Mouse (Mus musculus): ENCODE results near the gene Alkbh2. TPM values are rescaled to one million over a fixed set of nuclear protein-coding genes. Genes with fewer than 3 reads are reported as not detected.
A peak's percentile ranks its signal among the peaks of the same experiment; 100 is the strongest.

Gene Alkbh2
- polyA plus RNA-seq, 1 experiment = 5.2 TPM

GRCm38 (mm10) chr5:114131521-114131840 is 3.5 kb upstream of the Alkbh2 start:
- H3K4me3 ChIP-seq (ENCODE audit: insufficient read depth, poor library complexity, severe bottlenecking) = peak overlapping the region; percentile 36
- peak; percentile 75 for TF ChIP-seq USF1 (IDR thresholded peaks at IDR 0.05; ENCODE audit: low read depth)
- no peak for TF ChIP-seq CTCF (IDR thresholded peaks at IDR 0.05; ENCODE audit: control insufficient read depth, insufficient read depth, insufficient read length)
- H3K36me3 ChIP-seq (ENCODE audit: control insufficient read depth, insufficient read depth) = peaks cover 4% of the 10 kb centered on the region
- no peaks in the 10 kb centered on the region for H3K79me3 ChIP-seq (ENCODE audit: low read depth)
- peak overlapping the region; percentile 52 for H3ac ChIP-seq (ENCODE audit: control insufficient read depth, insufficient read length, low read depth)
- no peaks in the 10 kb centered on the region for H3K27me3 ChIP-seq (ENCODE audit: control insufficient read depth, insufficient read depth, insufficient read length)
- H3K79me2 ChIP-seq (ENCODE audit: control insufficient read depth, insufficient read depth) = no peaks in the 10 kb centered on the region

DNA sequence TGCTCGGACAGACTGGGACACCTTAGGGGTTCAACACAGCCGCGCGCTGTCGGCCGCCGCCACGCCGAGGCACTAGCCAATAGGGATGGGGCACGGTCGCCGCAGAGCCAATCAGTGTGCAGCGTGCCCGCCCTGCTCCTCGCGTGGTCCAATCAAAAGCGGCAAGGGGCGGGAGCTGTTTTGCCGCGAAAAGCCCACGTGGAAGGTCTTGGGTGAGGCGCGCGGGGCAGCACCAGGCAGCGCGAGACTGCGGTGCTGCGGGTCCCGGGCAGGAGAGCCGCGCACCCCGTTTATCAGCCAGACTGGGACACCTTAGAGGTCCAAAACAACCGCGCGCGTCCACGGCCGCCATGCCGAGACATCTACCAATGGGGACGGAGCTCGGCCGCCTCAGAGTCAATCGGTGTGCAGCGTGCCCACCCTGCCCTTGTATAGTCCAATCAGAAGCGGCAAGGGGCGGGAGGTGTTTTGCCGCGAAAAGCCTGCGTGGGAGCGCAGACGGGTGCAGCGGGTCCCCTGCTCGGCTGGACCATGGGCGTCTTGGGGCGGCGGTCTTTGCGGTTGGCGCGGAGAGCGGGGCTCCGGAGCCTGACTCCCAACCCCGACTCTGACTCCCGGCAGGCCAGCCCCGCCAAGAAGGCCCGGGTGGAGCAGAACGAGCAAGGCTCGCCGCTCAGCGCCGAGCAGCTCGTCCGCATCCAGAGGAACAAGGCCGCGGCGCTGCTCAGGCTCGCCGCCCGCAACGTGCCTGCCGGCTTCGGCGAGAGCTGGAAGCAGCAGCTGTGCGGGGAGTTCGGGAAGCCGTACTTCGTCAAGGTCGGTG is 2.9 kb upstream of the Alkbh2 start:
- peak overlapping the region; percentile 36 for H3K4me3 ChIP-seq (ENCODE audit: insufficient read depth, poor library complexity, severe bottlenecking)
- no peaks in the 10 kb centered on the region for H3K79me3 ChIP-seq (ENCODE audit: low read depth)
- no peaks in the 10 kb centered on the region for H3K27me3 ChIP-seq (ENCODE audit: control insufficient read depth, insufficient read depth, insufficient read length)
- peaks cover 4% of the 10 kb centered on the region for H3K36me3 ChIP-seq (ENCODE audit: control insufficient read depth, insufficient read depth)
- no peak for TF ChIP-seq USF1 (IDR thresholded peaks at IDR 0.05; ENCODE audit: low read depth)
- TF ChIP-seq MAX (IDR thresholded peaks at IDR 0.05) = peak; percentile 96
- TF ChIP-seq CTCF (IDR thresholded peaks at IDR 0.05; ENCODE audit: control insufficient read depth, insufficient read depth, insufficient read length) = no peak
- TF ChIP-seq FOSL1 (IDR thresholded peaks at IDR 0.05; ENCODE audit: insufficient read depth, low read length, poor library complexity, severe bottlenecking) = no peak
- no peaks in the 10 kb centered on the region for H3K79me2 ChIP-seq (ENCODE audit: control insufficient read depth, insufficient read depth)
- peak overlapping the region; percentile 52 for H3ac ChIP-seq (ENCODE audit: control insufficient read depth, insufficient read length, low read depth)

DNA sequence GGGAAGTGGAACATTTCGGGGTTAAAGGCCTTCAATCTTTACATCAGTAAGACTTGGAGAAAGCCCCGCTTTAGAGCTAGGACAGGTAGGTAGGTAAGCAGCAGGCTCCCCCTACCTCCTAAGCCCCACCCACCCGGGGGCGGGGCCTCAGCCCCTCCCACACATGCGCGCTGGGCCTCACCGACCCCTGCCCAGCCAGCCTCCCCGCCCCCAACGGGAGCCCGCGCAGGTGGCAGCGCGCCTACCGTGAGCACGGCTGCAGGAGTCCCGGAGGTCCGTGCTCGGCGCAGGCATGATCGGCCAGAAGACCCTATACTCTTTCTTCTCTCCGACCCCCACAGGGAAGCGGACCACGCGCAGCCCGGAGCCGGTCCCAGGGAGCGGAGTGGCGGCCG is 2.2 kb upstream of the Alkbh2 start, which contains the start of gene Ung:
Gene Ung, plus strand, starts transcription at position 176 of the 395 bp plus-strand sequence.
- Histone ChIP-seq H3K4me3 (ENCODE audit: insufficient read depth, poor library complexity, severe bottlenecking) (peak within 1 kb of the TSS; percentile 36), H3K36me3 (ENCODE audit: control insufficient read depth, insufficient read depth) (peaks cover 4% of the 10 kb centered on the region), H3K27me3 (ENCODE audit: control insufficient read depth, insufficient read depth, insufficient read length) (no peaks in the 10 kb centered on the region), H3K79me3 (ENCODE audit: low read depth) (no peaks in the 10 kb centered on the region), H3ac (ENCODE audit: control insufficient read depth, insufficient read length, low read depth) (peak within 1 kb of the TSS; percentile 64), H3K79me2 (ENCODE audit: control insufficient read depth, insufficient read depth) (no peaks in the 10 kb centered on the region)
- TF ChIP-seq FOSL1 (IDR thresholded peaks at IDR 0.05; ENCODE audit: insufficient read depth, low read length, poor library complexity, severe bottlenecking) (no peak), MYOG (IDR thresholded peaks at IDR 0.05; ENCODE audit: control insufficient read depth, extremely low read depth, insufficient read length) (no peak), CTCF (IDR thresholded peaks at IDR 0.05; ENCODE audit: control insufficient read depth, insufficient read depth, insufficient read length) (no peak), MYOD1 (IDR thresholded peaks at IDR 0.05; ENCODE audit: control insufficient read depth, insufficient read length, low read depth) (no peak), CEBPB (IDR thresholded peaks at IDR 0.05; ENCODE audit: low read depth) (no peak), MAX (IDR thresholded peaks at IDR 0.05) (no peak), USF1 (IDR thresholded peaks at IDR 0.05; ENCODE audit: low read depth) (no peak)

DNA sequence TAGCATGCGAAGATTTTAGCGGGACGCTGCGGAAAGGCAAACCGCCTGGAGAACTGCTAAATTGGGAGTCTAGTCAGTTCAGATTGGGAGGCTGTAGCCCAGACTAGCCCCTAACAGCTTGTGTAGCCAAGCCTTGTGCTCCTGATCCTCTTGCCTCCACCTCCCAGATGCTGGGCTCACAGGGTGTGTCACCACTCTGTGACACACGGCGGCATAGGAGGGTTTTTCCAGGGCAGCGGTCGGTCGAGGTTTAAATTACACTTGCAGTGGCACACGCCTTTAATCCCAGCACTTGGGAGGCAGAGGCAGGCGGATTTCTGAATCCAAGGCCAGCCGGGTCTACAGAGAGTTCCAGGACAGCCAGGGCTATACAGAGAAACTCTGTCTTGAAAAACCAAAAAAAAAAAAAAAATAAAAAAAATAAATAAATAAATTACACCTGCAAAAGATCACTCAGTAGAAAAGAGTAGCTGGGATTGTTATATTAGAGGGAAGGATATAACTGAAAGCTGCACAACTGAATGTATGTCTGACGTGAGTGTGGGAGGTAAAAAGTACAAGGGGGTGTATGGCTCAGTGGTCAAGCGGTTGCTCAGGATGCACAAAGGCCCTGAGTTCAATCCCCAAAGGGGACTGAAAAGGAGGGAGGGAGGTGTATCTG is 1.7 kb upstream of the Alkbh2 start:
- Histone ChIP-seq H3K79me3 (ENCODE audit: low read depth) (no peaks in the 10 kb centered on the region), H3K79me2 (ENCODE audit: control insufficient read depth, insufficient read depth) (no peaks in the 10 kb centered on the region), H3ac (ENCODE audit: control insufficient read depth, insufficient read length, low read depth) (no peak overlapping the region), H3K36me3 (ENCODE audit: control insufficient read depth, insufficient read depth) (peaks cover 4% of the 10 kb centered on the region), H3K27me3 (ENCODE audit: control insufficient read depth, insufficient read depth, insufficient read length) (no peaks in the 10 kb centered on the region), H3K4me3 (ENCODE audit: insufficient read depth, poor library complexity, severe bottlenecking) (no peak overlapping the region)
- no peak for TF ChIP-seq MYOD1 (IDR thresholded peaks at IDR 0.05; ENCODE audit: control insufficient read depth, insufficient read length, low read depth)
- no peak for TF ChIP-seq CTCF (IDR thresholded peaks at IDR 0.05; ENCODE audit: control insufficient read depth, insufficient read depth, insufficient read length)
- TF ChIP-seq FOSL1 (IDR thresholded peaks at IDR 0.05; ENCODE audit: insufficient read depth, low read length, poor library complexity, severe bottlenecking) = no peak
- TF ChIP-seq CEBPB (IDR thresholded peaks at IDR 0.05; ENCODE audit: low read depth) = no peak
- no peak for TF ChIP-seq USF1 (IDR thresholded peaks at IDR 0.05; ENCODE audit: low read depth)
- TF ChIP-seq MYOG (IDR thresholded peaks at IDR 0.05; ENCODE audit: control insufficient read depth, extremely low read depth, insufficient read length) = no peak
- no peak for TF ChIP-seq MAX (IDR thresholded peaks at IDR 0.05)

- no peaks in the 10 kb centered on the region for H3K79me2 ChIP-seq (ENCODE audit: control insufficient read depth, insufficient read depth)
- no peak overlapping the region for H3K4me3 ChIP-seq (ENCODE audit: insufficient read depth, poor library complexity, severe bottlenecking)
- H3ac ChIP-seq (ENCODE audit: control insufficient read depth, insufficient read length, low read depth) = no peak overlapping the region
- no peak for TF ChIP-seq MYOG (IDR thresholded peaks at IDR 0.05; ENCODE audit: control insufficient read depth, extremely low read depth, insufficient read length)
- TF ChIP-seq FOSL1 (IDR thresholded peaks at IDR 0.05; ENCODE audit: insufficient read depth, low read length, poor library complexity, severe bottlenecking) = no peak
- no peak for TF ChIP-seq CEBPB (IDR thresholded peaks at IDR 0.05; ENCODE audit: low read depth)
- TF ChIP-seq MAX (IDR thresholded peaks at IDR 0.05) = no peak
- no peak for TF ChIP-seq USF1 (IDR thresholded peaks at IDR 0.05; ENCODE audit: low read depth)
- no peak for TF ChIP-seq CTCF (IDR thresholded peaks at IDR 0.05; ENCODE audit: control insufficient read depth, insufficient read depth, insufficient read length)
- TF ChIP-seq MYOD1 (IDR thresholded peaks at IDR 0.05; ENCODE audit: control insufficient read depth, insufficient read length, low read depth) = no peak
- no peaks in the 10 kb centered on the region for H3K27me3 ChIP-seq (ENCODE audit: control insufficient read depth, insufficient read depth, insufficient read length)
- H3K36me3 ChIP-seq (ENCODE audit: control insufficient read depth, insufficient read depth) = peaks cover under 1% of the 10 kb centered on the region
- no peaks in the 10 kb centered on the region for H3K79me3 ChIP-seq (ENCODE audit: low read depth)
Measured at GRCm38 (mm10) chr5:114126499-114127244, 1.3 kb downstream of the Alkbh2 start.
